Mouse (Mus musculus) small intestine, adult 2 months (tissue): ENCODE measurements around the gene Trappc11.

ENCODE experiments used
- CTCF ChIP-seq: fragments of 200-500 bp; IDR thresholded peaks from 2 replicates; pipeline ENCODE4 v1.5.1; 2012; ENCODE audit warnings: low read depth, mild to moderate bottlenecking, control low read depth, inconsistent platforms, low read length, moderate library complexity, mixed read lengths; ENCODE audit not compliant: insufficient replicate concordance, insufficient read length; ENCODE audit errors: extremely low read depth
- POLR2A ChIP-seq: fragments of 200-500 bp; IDR thresholded peaks from 2 replicates; pipeline ENCODE4 v1.6.1; 2012; ENCODE audit warnings: low read depth, mild to moderate bottlenecking, control low read depth, inconsistent platforms, low read length, moderate library complexity

DNA sequence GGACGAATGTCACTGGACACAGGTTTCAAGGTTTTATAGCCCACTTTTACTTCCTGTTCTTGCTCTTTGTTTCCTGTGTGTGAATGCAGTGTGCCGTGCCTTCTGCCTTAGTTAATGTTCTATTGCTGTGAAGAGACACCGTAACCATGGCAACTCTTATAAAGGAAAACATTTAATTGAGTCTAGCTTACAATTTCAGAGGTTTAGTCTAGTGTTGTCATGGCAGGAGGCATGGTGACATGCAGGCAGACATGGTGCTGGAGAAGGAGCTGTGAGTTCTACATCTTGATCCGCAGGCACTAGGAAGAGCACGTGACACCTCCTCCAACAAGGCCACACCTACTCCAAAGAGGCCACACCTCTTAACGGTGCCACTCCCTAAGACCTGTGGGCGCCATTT, 48.2 kb upstream of the Trappc11 start:
- no peak for TF ChIP-seq CTCF
- TF ChIP-seq POLR2A, result no peak
